Mouse (Mus musculus) C2C12 (cell line): Measurements from ENCODE around the gene Gatm.

ENCODE experiments used
- CEBPB ChIP-seq: IDR thresholded peaks from one replicate; pipeline ENCODE4 v1.6.1; 2011; ENCODE audit warnings: low read depth, mild to moderate bottlenecking, control low read depth, moderate library complexity
- CTCF ChIP-seq: IDR thresholded peaks from one replicate; pipeline ENCODE4 v1.5.1; 2011; ENCODE audit not compliant: control insufficient read depth, insufficient read depth, insufficient read length
- MAX ChIP-seq: IDR thresholded peaks from one replicate; pipeline ENCODE4 v1.6.1; 2011; ENCODE audit warnings: mild to moderate bottlenecking, control low read depth
- MYOG ChIP-seq: IDR thresholded peaks from one replicate; pipeline ENCODE4 v1.6.1; 2011; ENCODE audit not compliant: control insufficient read depth, insufficient read length; ENCODE audit errors: extremely low read depth

DNA sequence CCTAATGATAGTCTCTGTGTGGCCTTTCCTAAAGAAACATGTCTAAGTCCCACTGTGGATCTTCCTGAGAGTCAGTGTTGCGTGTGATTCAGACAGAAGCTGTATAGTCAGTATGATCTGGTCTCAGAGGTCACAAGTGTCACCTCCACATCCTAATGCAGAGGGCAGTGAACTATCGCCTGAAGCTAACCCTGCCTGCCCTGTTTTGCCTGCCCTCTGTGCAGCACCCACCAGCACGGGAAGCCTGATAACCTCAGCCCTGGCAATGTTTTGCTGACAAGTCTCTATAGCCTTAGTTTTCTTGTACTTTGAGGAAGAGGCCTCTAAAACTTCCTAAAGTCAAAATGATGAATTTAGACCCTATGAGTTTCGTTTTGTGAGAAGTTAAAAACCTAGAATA is 40.7 kb downstream of the Gatm start:
- no peak for TF ChIP-seq CTCF
- TF ChIP-seq MAX = no peak
- no peak for TF ChIP-seq MYOG
- TF ChIP-seq CEBPB = no peak
